Mouse (Mus musculus) hindbrain, postnatal 0 days (tissue): ENCODE results near the gene Orc5. TPM values are rescaled to one million over a fixed set of nuclear protein-coding genes. Genes with fewer than 3 reads are reported as not detected.

ENCODE experiments used
- ATAC-seq: fragments of 200-750 bp; cut with Nextera tagmentation; 2 replicates; pipeline ENCODE4 v1.8.0; 2017; ENCODE audit warnings: mild to moderate bottlenecking, moderate TSS enrichment, moderate library complexity
- DNase-seq: peaks from one replicate; pipeline ENCODE4 v3.0.0-alpha.2; 2015; ENCODE audit warnings: low spot score
- H3K27ac ChIP-seq: fragments of 300-500 bp; sonication (generic); 2 replicates; pipeline ENCODE4 v1.5.1; 2014; ENCODE audit warnings: mild to moderate bottlenecking
- H3K27me3 ChIP-seq: fragments of 300-500 bp; sonication (generic); 2 replicates; pipeline ENCODE4 v1.6.1; 2014; ENCODE audit warnings: low read length, mixed read lengths; ENCODE audit not compliant: insufficient read depth
- H3K36me3 ChIP-seq: fragments of 300-500 bp; sonication (generic); 2 replicates; pipeline ENCODE4 v1.6.1; 2014; ENCODE audit warnings: low read length, mixed read lengths; ENCODE audit not compliant: insufficient read depth
- H3K4me1 ChIP-seq: fragments of 300-500 bp; sonication (generic); 2 replicates; pipeline ENCODE4 v1.6.1; 2014; ENCODE audit warnings: antibody characterized with exemption, low read length, mixed read lengths; ENCODE audit not compliant: insufficient read depth
- H3K4me2 ChIP-seq: fragments of 300-500 bp; sonication (generic); 2 replicates; pipeline ENCODE4 v1.6.1; 2014; ENCODE audit warnings: low read depth, mild to moderate bottlenecking, low read length, moderate library complexity, mixed read lengths
- H3K4me3 ChIP-seq: fragments of 300-500 bp; sonication (generic); 2 replicates; pipeline ENCODE4 v1.5.1; 2014; ENCODE audit warnings: low read length
- H3K9ac ChIP-seq: fragments of 300-500 bp; sonication (generic); replicated peaks from 2 replicates; pipeline ENCODE4 v1.6.1; 2014; ENCODE audit warnings: mild to moderate bottlenecking, low read length, moderate library complexity, mixed read lengths
- H3K9me3 ChIP-seq: fragments of 300-500 bp; sonication (generic); 2 replicates; pipeline ENCODE4 v1.6.1; 2016; ENCODE audit warnings: low read length, mixed read lengths
- CTCF ChIP-seq: IDR thresholded peaks from 2 replicates; pipeline ENCODE4 v1.5.1; 2016; ENCODE audit warnings: antibody characterized with exemption, control low read depth, low read depth
- WGBS: fragments of 180-500 bp; shearing (Covaris S2); extraction: QIAGEN DNeasy Blood & Tissue Kit; methylation state at CpG from one replicate; pipeline ENCODE4 v1.1.7; 2014; 5-methylcytosine and 5-hydroxymethylcytosine counted together
- polyA plus RNA-seq: library from polyadenylated mRNA; unstranded; fragments of >200 nt; fragmentation: Nextera tagmentation; extraction: Ambion mirVana; gene quantifications from 2 replicates; pipeline ENCODE4 v1.2.1, GENCODE M21; 2015
- total RNA-seq: library from RNA; depleted of rRNA; stranded (reverse); fragments of >200 nt; gene quantifications from 2 replicates; pipeline ENCODE4 v1.2.3, GENCODE M21; 2014

Gene Orc5
- total and polyA plus RNA-seq, 2 experiments from 2014 or later = 26.3 to 30.7 TPM

DNA sequence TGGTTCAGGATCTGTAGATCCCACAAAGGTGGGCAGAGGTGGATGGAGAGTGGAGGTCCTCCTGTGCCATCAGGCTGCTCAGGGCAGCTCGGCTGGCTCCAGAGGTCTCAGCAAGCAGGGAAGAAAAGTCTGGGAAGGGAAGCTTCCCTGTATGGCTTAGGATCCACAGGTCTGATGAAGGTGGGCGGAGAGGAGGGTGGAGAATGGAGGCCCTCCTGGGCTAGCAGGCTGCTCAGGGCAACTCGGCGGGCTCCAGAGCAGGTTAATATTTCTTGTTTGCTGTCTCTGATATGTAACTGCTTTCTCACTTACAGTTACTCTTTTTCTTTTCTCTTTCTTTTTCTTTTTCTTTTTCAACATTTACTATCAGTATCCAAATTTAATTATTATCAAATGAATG lies 6.5 kb upstream of the Orc5 start:
- H3K4me1 ChIP-seq = no peaks in the 10 kb centered on the region
- no peak overlapping the region for H3K9ac ChIP-seq
- no peak for TF ChIP-seq CTCF
- no peak for ATAC-seq
- no peak for DNase-seq
- no peaks in the 10 kb centered on the region for H3K27me3 ChIP-seq
- H3K4me2 ChIP-seq = no peak overlapping the region
- H3K36me3 ChIP-seq = no peaks in the 10 kb centered on the region
- H3K9me3 ChIP-seq = no peaks in the 10 kb centered on the region
- H3K27ac ChIP-seq = no peak overlapping the region
- 94% methylated on average over 4 of the region's 4 CpGs for WGBS
- H3K4me3 ChIP-seq = no peak overlapping the region

DNA sequence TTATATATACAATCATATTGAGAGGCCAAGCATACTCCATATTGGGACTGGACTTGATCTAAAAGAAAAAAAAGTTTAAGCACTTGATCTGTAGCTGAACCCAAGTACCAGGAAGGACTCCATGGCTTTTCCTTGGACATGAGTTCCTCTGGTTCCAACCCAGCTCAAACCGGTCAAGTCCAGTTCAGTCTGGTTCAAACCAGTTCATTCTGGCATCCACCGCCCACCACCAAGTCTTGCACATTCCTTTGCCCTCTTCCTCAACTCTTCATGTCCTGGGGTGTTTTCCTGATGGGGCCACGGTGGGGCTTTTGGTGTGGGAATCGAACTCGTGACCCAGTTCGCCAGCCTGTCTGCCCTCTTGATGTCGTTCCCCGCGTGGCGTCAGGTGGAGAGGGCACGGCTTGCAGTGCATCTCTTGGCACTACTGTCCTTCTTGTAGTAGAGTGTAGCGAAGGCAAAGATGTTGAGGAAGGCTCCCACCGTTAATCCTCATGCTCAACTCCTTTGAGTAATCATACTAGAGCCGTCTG lies 2.1 kb upstream of the Orc5 start:
- ATAC-seq (no peak), DNase-seq (no peak)
- no peak overlapping the region for H3K4me2 ChIP-seq
- no peaks in the 10 kb centered on the region for H3K27me3 ChIP-seq
- H3K9ac ChIP-seq = no peak overlapping the region
- no peak for TF ChIP-seq CTCF
- H3K4me3 ChIP-seq = no peak overlapping the region
- H3K4me1 ChIP-seq = 0 out of 2 replicates have a peak, but pooled peaks cover 3% of the 10 kb centered on the region
- H3K9me3 ChIP-seq = no peaks in the 10 kb centered on the region
- 95% methylated on average over 14 of the region's 14 CpGs for WGBS
- no peaks in the 10 kb centered on the region for H3K36me3 ChIP-seq
- H3K27ac ChIP-seq = no peak overlapping the region

DNA sequence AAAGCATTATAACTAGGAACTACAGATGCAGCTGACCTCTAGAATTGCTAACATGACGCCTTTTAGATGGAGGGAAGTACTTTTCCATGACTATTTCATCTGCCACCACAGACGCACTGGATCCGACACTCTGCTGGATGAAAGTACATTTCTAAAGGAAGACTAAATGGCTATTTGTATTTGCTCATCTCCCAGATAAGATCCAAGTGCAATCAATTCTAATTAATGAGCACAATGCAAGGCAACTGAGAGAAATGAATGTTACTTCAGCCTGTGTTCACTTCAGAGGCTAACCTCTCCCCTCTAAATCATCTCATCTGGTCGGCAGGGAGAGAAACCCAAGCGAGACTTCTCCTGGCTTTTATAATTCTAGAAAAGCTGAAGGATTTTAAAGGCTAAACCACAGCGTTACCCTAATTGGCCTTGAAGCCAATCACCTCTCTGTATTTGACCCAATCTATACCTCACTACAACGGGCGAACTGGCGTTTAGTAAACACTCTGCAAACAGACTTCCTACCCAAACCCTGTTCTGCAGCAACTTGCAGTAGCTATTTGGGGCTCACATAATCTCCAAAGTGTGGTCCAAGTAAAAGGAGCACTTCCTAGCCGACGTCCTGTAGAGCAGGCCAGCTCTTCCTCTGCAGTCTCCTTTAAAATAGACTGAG lies 730 bp downstream of the Orc5 start:
- peak overlapping the region; percentile 88 for H3K4me2 ChIP-seq
- peak overlapping the region; percentile 84 for H3K9ac ChIP-seq
- H3K9me3 ChIP-seq = no peaks in the 10 kb centered on the region
- peak; percentile 23 for DNase-seq
- no peak for TF ChIP-seq CTCF
- H3K36me3 ChIP-seq = peaks cover 17% of the 10 kb centered on the region
- WGBS = 9% methylated on average over 11 of the region's 11 CpGs
- peak; percentile 16; the same call in 1 of the 2 replicates for ATAC-seq
- H3K27ac ChIP-seq = peak overlapping the region; percentile 91
- H3K4me1 ChIP-seq = 0 out of 2 replicates have a peak, but pooled peaks cover 3% of the 10 kb centered on the region
- peak overlapping the region; percentile 72 for H3K4me3 ChIP-seq
- H3K27me3 ChIP-seq = no peaks in the 10 kb centered on the region

DNA sequence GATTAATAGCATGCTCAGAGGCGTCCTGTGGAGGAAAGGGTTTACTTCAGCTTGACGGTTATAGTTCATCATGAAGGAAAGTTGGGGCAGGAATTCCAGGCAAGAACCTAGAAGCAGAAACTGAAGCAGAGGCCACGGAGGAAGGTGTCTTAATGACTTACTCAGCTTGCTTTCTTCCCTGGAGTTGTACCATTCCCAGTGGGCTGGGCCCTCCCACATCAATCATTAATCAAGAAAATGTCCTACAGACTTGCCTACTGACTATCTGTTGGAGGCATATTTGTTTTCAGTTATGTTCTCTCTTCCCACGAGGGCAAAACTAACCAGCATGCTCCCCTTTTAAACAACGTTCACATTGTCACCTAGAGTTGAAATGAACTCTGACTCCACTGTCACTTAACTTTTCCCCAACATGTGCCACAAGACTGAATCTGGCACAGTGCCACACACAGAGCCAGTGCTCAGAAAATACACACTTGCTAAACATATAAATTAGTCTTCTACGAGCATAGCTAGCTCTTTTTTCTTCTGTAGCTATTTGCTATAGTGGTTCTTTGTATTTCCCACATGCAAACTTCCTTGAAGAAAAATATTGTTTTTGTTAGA lies 1.6 kb downstream of the Orc5 start:
- Histone ChIP-seq H3K9me3 (no peaks in the 10 kb centered on the region), H3K4me3 (no peak overlapping the region), H3K4me1 (0 out of 2 replicates have a peak, but pooled peaks cover 3% of the 10 kb centered on the region), H3K27ac (no peak overlapping the region), H3K27me3 (no peaks in the 10 kb centered on the region), H3K9ac (no peak overlapping the region), H3K36me3 (peaks cover 20% of the 10 kb centered on the region), H3K4me2 (peak overlapping the region; percentile 88)
- TF ChIP-seq CTCF = no peak
- 62% methylated on average over 6 of the region's 6 CpGs for WGBS
- DNase-seq (no peak), ATAC-seq (no peak)

DNA sequence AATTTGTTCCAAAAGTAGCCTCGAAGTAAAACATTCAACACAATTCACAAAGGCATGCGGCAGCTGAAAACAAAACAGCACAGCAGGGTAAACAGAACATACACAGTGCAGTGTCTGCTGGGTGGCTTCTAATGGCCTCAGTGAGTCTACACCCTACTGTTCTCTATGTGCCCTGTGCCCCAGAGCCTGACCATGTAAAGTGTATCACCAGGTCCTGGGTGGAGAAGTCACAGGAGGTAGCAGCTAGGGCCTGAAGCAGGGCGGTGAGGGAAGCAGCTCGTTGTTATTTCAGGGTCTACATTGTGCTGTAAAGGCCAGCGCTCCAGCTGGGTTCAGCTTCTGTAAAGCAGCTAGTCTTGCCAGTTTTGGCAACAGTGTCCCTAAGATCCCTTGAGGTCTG lies 3.7 kb downstream of the Orc5 start:
- DNase-seq (no peak), ATAC-seq (no peak)
- no peaks in the 10 kb centered on the region for H3K27me3 ChIP-seq
- TF ChIP-seq CTCF = no peak
- H3K9me3 ChIP-seq = no peaks in the 10 kb centered on the region
- 87% methylated on average over 5 of the region's 5 CpGs for WGBS
- no peak overlapping the region for H3K9ac ChIP-seq
- no peak overlapping the region for H3K27ac ChIP-seq
- no peak overlapping the region for H3K4me3 ChIP-seq
- H3K36me3 ChIP-seq = peaks cover 25% of the 10 kb centered on the region
- no peak overlapping the region for H3K4me2 ChIP-seq
- H3K4me1 ChIP-seq = 0 out of 2 replicates have a peak, but pooled peaks cover 3% of the 10 kb centered on the region

DNA sequence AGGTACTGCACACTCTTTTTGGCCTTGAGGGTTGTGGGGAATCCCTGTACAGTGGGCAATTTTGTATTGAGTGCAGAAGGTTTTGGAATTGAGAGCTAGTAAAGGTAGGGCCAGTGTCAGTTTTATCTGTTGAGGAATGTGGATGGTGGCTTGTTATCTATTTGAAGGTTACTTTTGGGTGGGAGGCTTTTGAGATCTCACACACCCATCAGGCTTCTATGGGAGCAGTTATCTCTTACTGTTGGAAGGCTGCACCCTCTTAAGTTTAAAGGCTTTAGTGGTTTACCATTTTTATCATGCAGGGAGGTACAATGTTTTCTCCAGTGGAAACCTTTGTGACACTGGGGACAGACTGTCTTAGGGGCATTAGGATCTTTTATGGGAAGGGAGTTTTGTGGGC lies 4.9 kb downstream of the Orc5 start:
- H3K4me3 ChIP-seq = no peak overlapping the region
- DNase-seq (no peak), ATAC-seq (no peak)
- no peak for TF ChIP-seq CTCF
- H3K9me3 ChIP-seq = no peaks in the 10 kb centered on the region
- H3K27me3 ChIP-seq = no peaks in the 10 kb centered on the region
- H3K4me2 ChIP-seq = no peak overlapping the region
- no peak overlapping the region for H3K9ac ChIP-seq
- H3K36me3 ChIP-seq = peaks cover 27% of the 10 kb centered on the region
- H3K27ac ChIP-seq = no peak overlapping the region
- H3K4me1 ChIP-seq = no peaks in the 10 kb centered on the region

DNA sequence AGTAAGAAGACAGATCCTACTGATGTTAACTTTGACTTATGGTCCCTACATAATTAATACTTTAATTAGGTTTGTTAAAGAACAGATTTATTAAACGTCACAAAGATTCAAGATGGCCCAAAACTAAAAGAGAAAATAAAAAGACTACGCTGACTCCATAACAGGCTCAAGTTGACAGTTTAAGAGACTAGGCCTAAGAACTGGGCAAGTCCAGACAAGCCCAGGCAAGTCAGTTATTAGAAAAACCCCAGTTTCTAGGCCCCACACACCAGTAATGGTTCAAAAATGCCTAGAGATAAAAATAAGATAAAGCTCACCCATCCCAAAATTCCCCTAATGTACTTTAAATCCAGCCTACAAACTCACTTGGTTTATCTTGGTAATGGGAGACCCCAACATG lies 7.6 kb downstream of the Orc5 start:
- 90% methylated on average over 2 of the region's 2 CpGs for WGBS
- Histone ChIP-seq H3K27ac (no peak overlapping the region), H3K4me3 (no peak overlapping the region), H3K9me3 (no peaks in the 10 kb centered on the region), H3K36me3 (peaks cover 35% of the 10 kb centered on the region), H3K4me1 (no peaks in the 10 kb centered on the region), H3K9ac (no peak overlapping the region), H3K4me2 (no peak overlapping the region), H3K27me3 (no peaks in the 10 kb centered on the region)
- ATAC-seq = no peak
- no peak for TF ChIP-seq CTCF
- DNase-seq = no peak
